Mouse (Mus musculus): Measurements from ENCODE around the gene Vgll3. TPM values are rescaled to one million over a fixed set of nuclear protein-coding genes. Genes with fewer than 3 reads are reported as not detected.

Vgll3 gene
- polyA plus RNA-seq, 1 experiment from 2014 or later = 0.60 TPM

- 85% methylated on average over 3 of the region's 3 CpGs for WGBS
- no peaks in the 10 kb centered on the region for H3K27me3 ChIP-seq (replicated peaks; ENCODE audit: control insufficient read depth, insufficient read depth, low read length)
- H3K4me1 ChIP-seq (replicated peaks; ENCODE audit: control insufficient read depth, insufficient read depth, low read length) = no peaks in the 10 kb centered on the region
- no peak overlapping the region for H3K4me3 ChIP-seq (ENCODE audit: low read depth, low read length)
- ATAC-seq (replicated peaks; ENCODE audit: low FRiP score) = no peak
- H3K27ac ChIP-seq (ENCODE audit: low read depth, low read length) = no peak overlapping the region
- no peak overlapping the region for H3K4me2 ChIP-seq
- H3K9ac ChIP-seq (ENCODE audit: low read depth, low read length) = no peak overlapping the region
- no peak for DNase-seq (ENCODE audit: low spot score)
- H3K9me3 ChIP-seq (ENCODE audit: control insufficient read depth, low read length) = no peaks in the 10 kb centered on the region
- no peaks in the 10 kb centered on the region for H3K36me3 ChIP-seq (ENCODE audit: control insufficient read depth, insufficient read depth, low read length)
Observed at GRCm38 (mm10) chr16:65834721-65835120, 19.7 kb downstream of the Vgll3 start.

- ATAC-seq (replicated peaks; ENCODE audit: low FRiP score) = no peak
- 48% methylated on average over 1 of the region's 1 CpGs for WGBS
- no peak overlapping the region for H3K27ac ChIP-seq (ENCODE audit: low read depth, low read length)
- H3K4me3 ChIP-seq (ENCODE audit: low read depth, low read length) = no peak overlapping the region
- H3K9ac ChIP-seq (ENCODE audit: low read depth, low read length) = no peak overlapping the region
- H3K36me3 ChIP-seq (ENCODE audit: control insufficient read depth, insufficient read depth, low read length) = no peaks in the 10 kb centered on the region
- H3K4me1 ChIP-seq (replicated peaks; ENCODE audit: control insufficient read depth, insufficient read depth, low read length) = no peaks in the 10 kb centered on the region
- H3K27me3 ChIP-seq (replicated peaks; ENCODE audit: control insufficient read depth, insufficient read depth, low read length) = no peaks in the 10 kb centered on the region
- no peaks in the 10 kb centered on the region for H3K9me3 ChIP-seq (ENCODE audit: control insufficient read depth, low read length)
- no peak overlapping the region for H3K4me2 ChIP-seq
- no peak for DNase-seq (ENCODE audit: low spot score)
Observed at GRCm38 (mm10) chr16:65850126-65850525, 35.1 kb downstream of the Vgll3 start.

- Histone ChIP-seq H3K9me3 (ENCODE audit: control insufficient read depth, low read length) (no peaks in the 10 kb centered on the region), H3K36me3 (ENCODE audit: control insufficient read depth, insufficient read depth, low read length) (no peaks in the 10 kb centered on the region), H3K4me1 (replicated peaks; ENCODE audit: control insufficient read depth, insufficient read depth, low read length) (no peaks in the 10 kb centered on the region), H3K27ac (ENCODE audit: low read depth, low read length) (no peak overlapping the region), H3K9ac (ENCODE audit: low read depth, low read length) (no peak overlapping the region), H3K4me3 (ENCODE audit: low read depth, low read length) (no peak overlapping the region), H3K4me2 (no peak overlapping the region), H3K27me3 (replicated peaks; ENCODE audit: control insufficient read depth, insufficient read depth, low read length) (no peaks in the 10 kb centered on the region)
- DNase-seq (ENCODE audit: low spot score) (no peak), ATAC-seq (replicated peaks; ENCODE audit: low FRiP score) (no peak)
- WGBS = 81% methylated on average over 5 of the region's 5 CpGs
Observed at GRCm38 (mm10) chr16:65864471-65864870, 49.4 kb downstream of the Vgll3 start.

- no peaks in the 10 kb centered on the region for H3K27me3 ChIP-seq (replicated peaks; ENCODE audit: control insufficient read depth, insufficient read depth, low read length)
- DNase-seq (ENCODE audit: low spot score) = no peak
- WGBS = 68% methylated on average over 2 of the region's 2 CpGs
Observed at GRCm38 (mm10) chr16:65867927-65868326, 52.9 kb downstream of the Vgll3 start.

GRCm38 (mm10) chr16:65868933-65869332 lies 53.9 kb downstream of the Vgll3 start:
- no peaks in the 10 kb centered on the region for H3K4me1 ChIP-seq (replicated peaks; ENCODE audit: control insufficient read depth, insufficient read depth, low read length)
- no peaks in the 10 kb centered on the region for H3K9me3 ChIP-seq (ENCODE audit: control insufficient read depth, low read length)
- no peak overlapping the region for H3K4me3 ChIP-seq (ENCODE audit: low read depth, low read length)
- no peak for DNase-seq (ENCODE audit: low spot score)
- no peak overlapping the region for H3K4me2 ChIP-seq
- 77% methylated on average over 2 of the region's 2 CpGs for WGBS
- no peak for ATAC-seq (replicated peaks; ENCODE audit: low FRiP score)
- H3K27me3 ChIP-seq (replicated peaks; ENCODE audit: control insufficient read depth, insufficient read depth, low read length) = no peaks in the 10 kb centered on the region
- H3K36me3 ChIP-seq (ENCODE audit: control insufficient read depth, insufficient read depth, low read length) = no peaks in the 10 kb centered on the region
- no peak overlapping the region for H3K27ac ChIP-seq (ENCODE audit: low read depth, low read length)
- H3K9ac ChIP-seq (ENCODE audit: low read depth, low read length) = no peak overlapping the region

More at GRCm38 (mm10) chr16:65867927-65868326, 52.9 kb downstream of the Vgll3 start:
- Histone ChIP-seq H3K9me3 (ENCODE audit: control insufficient read depth, low read length) (no peaks in the 10 kb centered on the region), H3K9ac (ENCODE audit: low read depth, low read length) (no peak overlapping the region), H3K4me2 (no peak overlapping the region), H3K27ac (ENCODE audit: low read depth, low read length) (no peak overlapping the region), H3K36me3 (ENCODE audit: control insufficient read depth, insufficient read depth, low read length) (no peaks in the 10 kb centered on the region), H3K4me1 (replicated peaks; ENCODE audit: control insufficient read depth, insufficient read depth, low read length) (no peaks in the 10 kb centered on the region), H3K4me3 (ENCODE audit: low read depth, low read length) (no peak overlapping the region)
- no peak for ATAC-seq (replicated peaks; ENCODE audit: low FRiP score)

GRCm38 (mm10) chr16:65888940-65889339 lies 73.9 kb downstream of the Vgll3 start:
- H3K9ac ChIP-seq (ENCODE audit: low read depth, low read length) = no peak overlapping the region
- no peaks in the 10 kb centered on the region for H3K4me1 ChIP-seq (replicated peaks; ENCODE audit: control insufficient read depth, insufficient read depth, low read length)
- H3K27ac ChIP-seq (ENCODE audit: low read depth, low read length) = no peak overlapping the region
- H3K27me3 ChIP-seq (replicated peaks; ENCODE audit: control insufficient read depth, insufficient read depth, low read length) = no peaks in the 10 kb centered on the region
- DNase-seq (ENCODE audit: low spot score) (no peak), ATAC-seq (replicated peaks; ENCODE audit: low FRiP score) (no peak)
- WGBS = 81% methylated on average over 4 of the region's 4 CpGs
- H3K4me2 ChIP-seq = no peak overlapping the region
- H3K36me3 ChIP-seq (ENCODE audit: control insufficient read depth, insufficient read depth, low read length) = no peaks in the 10 kb centered on the region
- H3K4me3 ChIP-seq (ENCODE audit: low read depth, low read length) = no peak overlapping the region
- no peaks in the 10 kb centered on the region for H3K9me3 ChIP-seq (ENCODE audit: control insufficient read depth, low read length)
